ENCODE assay signal across 9 mouse cellular contexts in genomic region chr9:109096856-109097255, GRCm38 (mm10). TPM values are rescaled to one million over a fixed set of nuclear protein-coding genes. Genes with fewer than 3 reads are reported as not detected.
DNase-seq lines count a peak whose midpoint lies in the region; ATAC-seq and TF ChIP-seq lines count a peak whose summit lies in the region.
"Had no signal": no experiment of that assay in that cellular context is flagged by ENCODE, and none has a peak within 500 bp of the region (broad histone marks: within the 10 kb centered on the region; RNA-seq: fewer than 3 reads in every experiment).

No protein-coding gene starts in this region.

- WGBS in hindbrain, embryonic 10.5 days: 20% methylated on average over 6 of the region's 6 CpGs
- WGBS in liver, postnatal 0 days (ENCODE audit: insufficient replicate concordance): 53% methylated on average over 6 of the region's 6 CpGs
- 30% methylated on average over 6 of the region's 6 CpGs for WGBS in stomach, postnatal 0 days

- H3K4me3 ChIP-seq in hindbrain, embryonic 10.5 days: peak overlapping the region; percentile 83
- H3K4me3 ChIP-seq in liver, postnatal 0 days (ENCODE audit: low read depth, low read length): peak overlapping the region; percentile 62
- H3K4me3 ChIP-seq in stomach, postnatal 0 days (ENCODE audit: low read depth, low read length): peak overlapping the region; percentile 69

- H3K27me3 ChIP-seq in hindbrain, embryonic 10.5 days (ENCODE audit: insufficient read depth, poor library complexity, severe bottlenecking): peaks cover 2% of the 10 kb centered on the region
- H3K27me3 ChIP-seq in liver, postnatal 0 days (ENCODE audit: insufficient read depth, low read length): peaks cover 31% of the 10 kb centered on the region
- H3K27me3 ChIP-seq in stomach, postnatal 0 days (ENCODE audit: control insufficient read depth, insufficient read depth, low read length): no peaks in the 10 kb centered on the region

- ATAC-seq in liver, postnatal 0 days: no peak
- no peak for ATAC-seq in stomach, postnatal 0 days (ENCODE audit: low FRiP score, low TSS enrichment)
- no peak for ATAC-seq in activated CD4-positive, CD25-positive, alpha-beta regulatory T cell, adult 4 months

- intact Hi-C loops in left cerebral cortex, postnatal 14 days (cut with DNase I): loop anchor here (10.0 kb wide), 1 partner anchor 738 kb away; the partner anchor contains the start of gene Nme6

- peak; percentile 35 for DNase-seq in retina, postnatal 1 day
- DNase-seq in retina, embryonic 14.5 days (ENCODE audit: low spot score): no peak
- DNase-seq in hindbrain, embryonic 10.5 days (ENCODE audit: low spot score): no peak
- no peak for DNase-seq in liver, postnatal 0 days
- DNase-seq in stomach, postnatal 0 days (ENCODE audit: low spot score): peak; percentile 34
- no peak for DNase-seq in left cerebral cortex, postnatal 14 days (ENCODE audit: low spot score in 2 of 2)
- DNase-seq in thymus, postnatal 0 days (ENCODE audit: low spot score): no peak

- H3K27ac ChIP-seq in hindbrain, embryonic 10.5 days: peak overlapping the region; percentile 98
- H3K27ac ChIP-seq in liver, postnatal 0 days (ENCODE audit: low read depth): peak overlapping the region; percentile 91
- peak overlapping the region; percentile 96 for H3K27ac ChIP-seq in stomach, postnatal 0 days (replicated peaks)
- H3K27ac ChIP-seq: macrophage had no signal

- H3K9ac ChIP-seq in liver, postnatal 0 days (replicated peaks): peak overlapping the region; percentile 74
- H3K9ac ChIP-seq in stomach, postnatal 0 days (ENCODE audit: low read length): peak overlapping the region; percentile 85; the same call in 1 of the 2 replicates

- H3K9me3 ChIP-seq in hindbrain, embryonic 10.5 days: no peaks in the 10 kb centered on the region
- H3K9me3 ChIP-seq in liver, postnatal 0 days (ENCODE audit: low read length): no peaks in the 10 kb centered on the region
- H3K9me3 ChIP-seq in stomach, postnatal 0 days (ENCODE audit: control insufficient read depth, low read length): no peaks in the 10 kb centered on the region

- no peak for TF ChIP-seq EP300 in liver, postnatal 0 days (IDR thresholded peaks at IDR 0.05; ENCODE audit: low read depth)
- no peak for TF ChIP-seq EP300 in stomach, postnatal 0 days (optimal IDR thresholded peaks at IDR 0.05)

- peaks cover 53% of the 10 kb centered on the region for H3K36me3 ChIP-seq in hindbrain, embryonic 10.5 days
- 0 out of 2 replicates have a peak, but pooled peaks cover 3% of the 10 kb centered on the region for H3K36me3 ChIP-seq in liver, postnatal 0 days (replicated peaks; ENCODE audit: insufficient read depth, low read length)
- no peaks in the 10 kb centered on the region for H3K36me3 ChIP-seq in stomach, postnatal 0 days (ENCODE audit: control insufficient read depth, insufficient read depth, low read length)

- H3K4me2 ChIP-seq in liver, postnatal 0 days (ENCODE audit: low read depth, low read length): peak overlapping the region; percentile 81
- H3K4me2 ChIP-seq in stomach, postnatal 0 days (replicated peaks; ENCODE audit: low read depth): peak overlapping the region; percentile 84

- H3K4me1 ChIP-seq in hindbrain, embryonic 10.5 days (replicated peaks): peaks cover 65% of the 10 kb centered on the region
- H3K4me1 ChIP-seq in liver, postnatal 0 days (ENCODE audit: insufficient read depth): peaks cover 25% of the 10 kb centered on the region
- H3K4me1 ChIP-seq in stomach, postnatal 0 days (replicated peaks; ENCODE audit: control insufficient read depth, insufficient read depth): peaks cover 20% of the 10 kb centered on the region

- no peak for TF ChIP-seq CTCF in liver, postnatal 0 days (IDR thresholded peaks at IDR 0.05; ENCODE audit: low read depth)
- no peak for TF ChIP-seq CTCF in stomach, postnatal 0 days (IDR thresholded peaks at IDR 0.05; ENCODE audit: low read depth)

RNA-seq across cellular contexts. Expression of gene Plxnb1, which starts 1.7 kb away (rescaled TPM):
- polyA plus RNA-seq in hindbrain, embryonic 10.5 days (2016; fragmentation: Nextera tagmentation; extraction: Ambion mirVana): 26.8 and 34.4 TPM in 2 replicates
- 1.9 and 2.2 TPM in 2 replicates for polyA plus RNA-seq in liver, postnatal 0 days (2015; fragmentation: Nextera tagmentation; extraction: Ambion mirVana)
- 3.0 and 3.7 TPM in 2 replicates for polyA plus RNA-seq in stomach, postnatal 0 days (2015; fragmentation: Nextera tagmentation; extraction: Ambion mirVana)
- total RNA-seq in left cerebral cortex, postnatal 14 days (2021): 10 to 100 TPM; 67.2 to 69.8 TPM
- polyA plus RNA-seq in thymus, postnatal 0 days (2015; fragmentation: Nextera tagmentation; extraction: Ambion mirVana): 3.3 and 3.8 TPM in 2 replicates
- under 1 TPM; 0.16 to 0.80 TPM for polyA plus RNA-seq in activated CD4-positive, CD25-positive, alpha-beta regulatory T cell, adult 4 months (2017; shearing (Covaris generic))
- polyA plus RNA-seq: macrophage had no signal

RNA-seq across cellular contexts. Expression of gene Tma7, which starts 14.5 kb away (rescaled TPM):
- 758 and 785 TPM in 2 replicates for polyA plus RNA-seq in hindbrain, embryonic 10.5 days (2016; fragmentation: Nextera tagmentation; extraction: Ambion mirVana)
- polyA plus RNA-seq in liver, postnatal 0 days (2015; fragmentation: Nextera tagmentation; extraction: Ambion mirVana): 283 and 284 TPM in 2 replicates
- polyA plus RNA-seq in stomach, postnatal 0 days (2015; fragmentation: Nextera tagmentation; extraction: Ambion mirVana): 416 and 424 TPM in 2 replicates
- total RNA-seq in left cerebral cortex, postnatal 14 days (2021): 100 to 1,000 TPM; 368 to 387 TPM
- polyA plus RNA-seq in thymus, postnatal 0 days (2015; fragmentation: Nextera tagmentation; extraction: Ambion mirVana): 808 and 867 TPM in 2 replicates
- 100 to 1,000 TPM; 726 to 879 TPM for polyA plus RNA-seq in activated CD4-positive, CD25-positive, alpha-beta regulatory T cell, adult 4 months (2017; shearing (Covaris generic))

RNA-seq across cellular contexts. Expression of gene Ccdc51, which starts 14.6 kb away (rescaled TPM):
- polyA plus RNA-seq in hindbrain, embryonic 10.5 days (2016; fragmentation: Nextera tagmentation; extraction: Ambion mirVana): 14.4 and 16.1 TPM in 2 replicates
- polyA plus RNA-seq in liver, postnatal 0 days (2015; fragmentation: Nextera tagmentation; extraction: Ambion mirVana): 8.9 and 9.1 TPM in 2 replicates
- polyA plus RNA-seq in stomach, postnatal 0 days (2015; fragmentation: Nextera tagmentation; extraction: Ambion mirVana): 8.9 and 9.9 TPM in 2 replicates
- 1 to 10 TPM; 5.9 to 8.4 TPM for total RNA-seq in left cerebral cortex, postnatal 14 days (2021)
- polyA plus RNA-seq in thymus, postnatal 0 days (2015; fragmentation: Nextera tagmentation; extraction: Ambion mirVana): 18.6 and 19.0 TPM in 2 replicates
- 10 to 100 TPM; 10.9 to 12.4 TPM for polyA plus RNA-seq in activated CD4-positive, CD25-positive, alpha-beta regulatory T cell, adult 4 months (2017; shearing (Covaris generic))

RNA-seq across cellular contexts. Expression of gene Atrip, which starts 22.9 kb away (rescaled TPM):
- polyA plus RNA-seq in hindbrain, embryonic 10.5 days (2016; fragmentation: Nextera tagmentation; extraction: Ambion mirVana): 30.5 and 32.1 TPM in 2 replicates
- 6.1 and 6.7 TPM in 2 replicates for polyA plus RNA-seq in liver, postnatal 0 days (2015; fragmentation: Nextera tagmentation; extraction: Ambion mirVana)
- polyA plus RNA-seq in stomach, postnatal 0 days (2015; fragmentation: Nextera tagmentation; extraction: Ambion mirVana): 10.8 and 11.3 TPM in 2 replicates
- 10 to 100 TPM; 28.1 to 29.0 TPM for total RNA-seq in left cerebral cortex, postnatal 14 days (2021)
- polyA plus RNA-seq in thymus, postnatal 0 days (2015; fragmentation: Nextera tagmentation; extraction: Ambion mirVana): 23.4 and 28.4 TPM in 2 replicates
- 10 to 100 TPM; 15.3 to 16.3 TPM for polyA plus RNA-seq in activated CD4-positive, CD25-positive, alpha-beta regulatory T cell, adult 4 months (2017; shearing (Covaris generic))

RNA-seq across cellular contexts. Expression of gene Trex1, which starts 37.3 kb away (rescaled TPM):
- 8.1 and 11.3 TPM in 2 replicates for polyA plus RNA-seq in hindbrain, embryonic 10.5 days (2016; fragmentation: Nextera tagmentation; extraction: Ambion mirVana)
- polyA plus RNA-seq in liver, postnatal 0 days (2015; fragmentation: Nextera tagmentation; extraction: Ambion mirVana): 13.3 and 14.3 TPM in 2 replicates
- 13.3 and 15.8 TPM in 2 replicates for polyA plus RNA-seq in stomach, postnatal 0 days (2015; fragmentation: Nextera tagmentation; extraction: Ambion mirVana)
- total RNA-seq in left cerebral cortex, postnatal 14 days (2021): 10 to 100 TPM; 12.0 TPM
- 42.1 and 42.4 TPM in 2 replicates for polyA plus RNA-seq in thymus, postnatal 0 days (2015; fragmentation: Nextera tagmentation; extraction: Ambion mirVana)
- polyA plus RNA-seq in activated CD4-positive, CD25-positive, alpha-beta regulatory T cell, adult 4 months (2017; shearing (Covaris generic)): 10 to 100 TPM; 36.6 to 42.8 TPM

Comparison
In these comparisons a context has a peak if more than half of its experiments do, and no peak if none do; other contexts are left out.
1. DNase-seq: peak in retina, postnatal 1 day (single experiment) and stomach, postnatal 0 days (single experiment); none in retina, embryonic 14.5 days (single experiment), hindbrain, embryonic 10.5 days (single experiment), liver, postnatal 0 days (single experiment), left cerebral cortex, postnatal 14 days (0 of 2) and thymus, postnatal 0 days (single experiment).
2. Peak in every context shown above with its lines, with median percentiles within 50 percentile points of each other: H3K27ac ChIP-seq and H3K4me3 ChIP-seq.